Mouse (Mus musculus) heart, embryonic 12.5 days (tissue): ENCODE measurements around the gene Dlgap4. TPM values are rescaled to one million over a fixed set of nuclear protein-coding genes. Genes with fewer than 3 reads are reported as not detected.

ENCODE experiments used
- ATAC-seq: fragments of 200-750 bp; cut with Nextera tagmentation; 2 replicates; pipeline ENCODE4 v1.8.0; 2017; ENCODE audit warnings: moderate TSS enrichment, moderate library complexity; ENCODE audit not compliant: insufficient number of reproducible peaks, low FRiP score
- H3K27ac ChIP-seq: fragments of 300-500 bp; sonication (generic); 2 replicates; pipeline ENCODE4 v1.5.1; 2016; ENCODE audit warnings: mild to moderate bottlenecking, moderate library complexity; ENCODE audit not compliant: poor library complexity, severe bottlenecking
- H3K27me3 ChIP-seq: fragments of 300-500 bp; sonication (generic); replicated peaks from 2 replicates; pipeline ENCODE4 v1.6.1; 2016; ENCODE audit warnings: mild to moderate bottlenecking, moderate library complexity
- H3K36me3 ChIP-seq: fragments of 300-500 bp; sonication (generic); 2 replicates; pipeline ENCODE4 v1.6.1; 2016; ENCODE audit warnings: mild to moderate bottlenecking, moderate library complexity
- H3K4me1 ChIP-seq: fragments of 300-500 bp; sonication (generic); replicated peaks from 2 replicates; pipeline ENCODE4 v1.6.1; 2016; ENCODE audit warnings: mild to moderate bottlenecking
- H3K4me2 ChIP-seq: fragments of 300-500 bp; sonication (generic); 2 replicates; pipeline ENCODE4 v1.6.1; 2016; ENCODE audit warnings: mild to moderate bottlenecking, moderate library complexity
- H3K4me3 ChIP-seq: fragments of 300-500 bp; sonication (generic); 2 replicates; pipeline ENCODE4 v1.5.1; 2016; ENCODE audit warnings: mild to moderate bottlenecking
- H3K9ac ChIP-seq: fragments of 300-500 bp; sonication (generic); 2 replicates; pipeline ENCODE4 v1.6.1; 2016; ENCODE audit warnings: mild to moderate bottlenecking, moderate library complexity
- H3K9me3 ChIP-seq: fragments of 300-500 bp; sonication (generic); replicated peaks from 2 replicates; pipeline ENCODE4 v1.6.1; 2016; ENCODE audit warnings: mild to moderate bottlenecking, moderate library complexity
- WGBS: fragments of 180-500 bp; shearing (Covaris S2); methylation state at CpG from one replicate; pipeline ENCODE4 v1.1.7; 2016; 5-methylcytosine and 5-hydroxymethylcytosine counted together
- polyA plus RNA-seq: library from polyadenylated mRNA; unstranded; fragments of >200 nt; fragmentation: Nextera tagmentation; extraction: Ambion mirVana; gene quantifications from 2 replicates; pipeline ENCODE4 v1.2.1, GENCODE M21; 2016

The Dlgap4 gene
- polyA plus RNA-seq, 1 experiment from 2014 or later, result 72.1 TPM

DNA sequence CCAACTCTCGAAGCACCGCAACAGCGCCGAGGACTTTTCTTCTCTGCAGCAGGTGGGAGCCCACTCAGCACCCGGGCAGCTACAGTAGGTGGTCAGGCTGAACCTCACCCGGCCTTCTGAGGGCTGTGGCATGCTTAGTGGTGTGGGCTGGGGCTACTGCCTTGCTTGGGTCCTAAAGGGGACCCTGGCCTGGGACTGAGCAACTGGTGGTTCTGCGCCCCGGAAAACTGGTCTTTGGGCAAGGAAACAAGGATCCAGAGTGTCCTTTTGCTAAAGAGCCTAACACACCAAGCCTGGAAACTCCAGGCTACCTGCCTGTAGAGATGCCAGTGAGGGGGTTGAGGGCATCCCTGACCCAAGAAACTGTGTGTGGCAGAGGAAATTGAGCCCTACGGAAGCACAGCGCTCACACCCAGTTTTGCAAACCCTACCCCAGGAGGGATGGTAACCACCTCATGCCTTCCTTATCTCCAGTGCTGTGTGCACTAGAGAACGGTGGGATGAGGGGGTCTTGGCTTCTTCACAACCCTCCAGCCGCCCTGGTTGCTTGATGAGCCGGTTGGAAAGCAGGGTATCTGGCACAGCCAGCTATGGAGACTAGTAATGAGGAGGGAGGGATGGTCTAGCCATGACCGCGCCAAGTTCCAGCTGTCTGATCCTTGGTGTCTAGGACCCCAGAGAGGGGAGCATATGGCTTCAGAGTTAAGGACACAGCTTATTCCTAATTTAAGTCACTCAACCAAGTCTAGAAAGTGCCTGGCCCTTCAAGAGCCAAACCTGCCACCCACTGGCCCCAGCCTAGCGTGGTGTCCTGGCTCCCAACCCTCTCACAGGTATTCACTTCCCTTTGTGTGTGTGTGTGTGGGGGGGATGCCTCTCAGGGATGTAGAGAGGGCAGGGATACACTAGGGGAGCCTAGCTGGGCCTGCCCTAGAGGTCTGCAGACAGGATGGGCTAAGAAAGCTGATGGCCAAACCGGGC lies 162.2 kb downstream of the Dlgap4 start:
- WGBS, result 20% methylated on average over 17 of the region's 17 CpGs
- peak overlapping the region; percentile 99 for H3K27ac ChIP-seq
- peak overlapping the region; percentile 91 for H3K9ac ChIP-seq
- no peak for ATAC-seq
- peaks cover 25% of the 10 kb centered on the region for H3K36me3 ChIP-seq
- H3K4me2 ChIP-seq, result peak overlapping the region; percentile 66
- no peaks in the 10 kb centered on the region for H3K9me3 ChIP-seq
- H3K4me1 ChIP-seq, result peaks cover 52% of the 10 kb centered on the region
- H3K27me3 ChIP-seq, result no peaks in the 10 kb centered on the region
- peak overlapping the region; percentile 57 for H3K4me3 ChIP-seq

DNA sequence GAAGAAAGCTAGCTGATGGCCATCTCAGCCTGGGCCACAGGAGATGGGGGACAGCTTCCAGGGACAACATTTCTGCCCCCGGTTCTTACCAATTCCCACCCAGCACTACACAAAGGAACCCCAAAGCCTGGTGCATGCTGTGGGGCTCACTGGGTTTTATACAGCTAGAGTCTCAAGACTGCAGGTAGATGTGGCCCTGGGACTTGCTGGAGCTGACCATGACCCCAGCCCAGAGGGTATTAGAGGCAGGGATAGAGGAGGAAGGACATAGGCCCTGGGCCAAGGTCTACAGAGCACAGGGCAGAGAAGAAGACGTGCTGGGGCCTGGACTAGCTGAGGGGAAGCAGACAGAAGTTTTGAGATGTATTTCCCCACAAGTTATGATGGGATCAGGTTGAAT lies 163.4 kb downstream of the Dlgap4 start:
- H3K4me3 ChIP-seq, result peak overlapping the region; percentile 48
- ATAC-seq, result no peak
- H3K27me3 ChIP-seq, result no peaks in the 10 kb centered on the region
- H3K27ac ChIP-seq, result peak overlapping the region; percentile 55
- peaks cover 64% of the 10 kb centered on the region for H3K4me1 ChIP-seq
- peak overlapping the region; percentile 62 for H3K9ac ChIP-seq
- peaks cover 36% of the 10 kb centered on the region for H3K36me3 ChIP-seq
- 69% methylated on average over 2 of the region's 2 CpGs for WGBS
- no peaks in the 10 kb centered on the region for H3K9me3 ChIP-seq
- peak overlapping the region; percentile 66 for H3K4me2 ChIP-seq

DNA sequence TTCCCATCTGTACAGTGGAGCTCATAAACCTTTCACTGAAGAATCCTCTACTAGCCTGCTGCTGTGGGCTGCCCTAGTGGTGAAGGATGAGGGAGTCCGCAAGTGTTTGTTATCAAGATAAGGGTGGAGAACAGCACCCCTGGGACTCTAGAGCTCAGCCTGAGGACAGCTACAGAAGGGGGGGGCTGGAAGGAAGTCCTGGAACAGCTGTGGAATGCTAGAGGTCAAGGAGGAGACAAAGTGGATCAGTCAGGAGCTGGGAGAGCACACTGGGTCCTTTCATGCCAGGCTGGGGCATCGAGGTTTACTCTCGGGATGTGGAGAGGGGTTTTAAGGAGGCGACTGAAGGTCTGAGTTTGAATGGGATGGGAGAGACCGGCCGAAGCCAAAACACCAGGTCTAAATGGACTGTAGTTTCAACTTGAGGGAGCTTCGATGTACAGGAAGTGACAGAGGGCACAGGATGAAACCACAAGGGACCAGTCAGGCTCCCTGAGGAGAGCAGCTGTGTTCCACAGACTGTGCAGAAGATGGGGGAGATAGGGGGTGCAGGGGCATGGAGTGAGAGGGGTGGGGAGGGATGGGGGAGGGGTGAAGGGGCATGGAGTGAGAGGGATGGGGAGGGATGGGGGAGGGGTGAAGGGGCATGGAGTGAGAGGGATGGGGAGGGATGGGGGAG lies 164.0 kb downstream of the Dlgap4 start:
- Histone ChIP-seq H3K9me3 (no peaks in the 10 kb centered on the region), H3K9ac (peak overlapping the region; percentile 62), H3K36me3 (peaks cover 41% of the 10 kb centered on the region), H3K4me1 (peaks cover 69% of the 10 kb centered on the region), H3K4me2 (peak overlapping the region; percentile 66), H3K27ac (peak overlapping the region; percentile 55), H3K4me3 (peak overlapping the region; percentile 48), H3K27me3 (no peaks in the 10 kb centered on the region)
- WGBS, result 38% methylated on average over 7 of the region's 7 CpGs
- ATAC-seq, result no peak

DNA sequence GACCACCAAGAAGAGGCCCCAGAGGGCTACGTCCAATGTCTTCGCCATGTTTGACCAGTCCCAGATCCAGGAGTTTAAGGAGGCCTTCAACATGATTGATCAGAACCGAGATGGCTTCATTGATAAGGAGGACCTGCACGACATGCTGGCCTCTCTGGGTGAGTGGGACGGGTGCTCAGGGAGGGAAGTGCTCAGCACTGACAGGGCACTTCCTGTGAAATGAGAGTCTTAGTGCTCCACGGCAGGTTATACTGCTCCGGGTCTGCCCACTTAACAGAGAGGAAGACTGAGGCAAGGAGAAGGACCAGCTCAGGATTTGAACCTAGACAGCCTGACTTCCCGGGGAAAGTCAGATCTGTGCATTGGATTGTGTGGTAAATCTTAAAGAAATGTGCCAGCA lies 165.1 kb downstream of the Dlgap4 start:
- H3K4me2 ChIP-seq, result peak overlapping the region; percentile 66

GRCm38 (mm10) chr2:156779036-156779435 lies 165.5 kb downstream of the Dlgap4 start:
- Histone ChIP-seq H3K27me3 (no peaks in the 10 kb centered on the region), H3K4me3 (peak overlapping the region; percentile 48), H3K4me1 (peaks cover 84% of the 10 kb centered on the region), H3K4me2 (peak overlapping the region; percentile 66), H3K9ac (0 out of 2 replicates have a peak overlapping the region, but pooled peaks have one; percentile 42), H3K36me3 (peaks cover 41% of the 10 kb centered on the region), H3K9me3 (no peaks in the 10 kb centered on the region), H3K27ac (no peak overlapping the region)
- WGBS, result 46% methylated on average over 5 of the region's 5 CpGs
- no peak for ATAC-seq

More for the DNA sequence above, 165.1 kb downstream of the Dlgap4 start:
- no peaks in the 10 kb centered on the region for H3K27me3 ChIP-seq
- peak overlapping the region; percentile 48 for H3K4me3 ChIP-seq
- 0 out of 2 replicates have a peak overlapping the region, but pooled peaks have one; percentile 8 for H3K27ac ChIP-seq
- peaks cover 80% of the 10 kb centered on the region for H3K4me1 ChIP-seq
- H3K36me3 ChIP-seq, result peaks cover 41% of the 10 kb centered on the region
- ATAC-seq, result no peak
- H3K9ac ChIP-seq, result peak overlapping the region; percentile 48
- H3K9me3 ChIP-seq, result no peaks in the 10 kb centered on the region
- WGBS, result 72% methylated on average over 8 of the region's 8 CpGs

- Histone ChIP-seq H3K27ac (no peak overlapping the region), H3K4me3 (no peak overlapping the region), H3K36me3 (peaks cover 41% of the 10 kb centered on the region), H3K9ac (peak overlapping the region; percentile 20; the same call in 1 of the 2 replicates), H3K4me1 (peaks cover 84% of the 10 kb centered on the region), H3K9me3 (no peaks in the 10 kb centered on the region), H3K27me3 (no peaks in the 10 kb centered on the region), H3K4me2 (peak overlapping the region; percentile 66)
- 57% methylated on average over 2 of the region's 2 CpGs for WGBS
- no peak for ATAC-seq
These were observed 166.0 kb downstream of the Dlgap4 start for GRCm38 (mm10) chr2:156779488-156779887.

- no peaks in the 10 kb centered on the region for H3K9me3 ChIP-seq
- H3K4me2 ChIP-seq, result peak overlapping the region; percentile 66; the same call in 1 of the 2 replicates
- no peak for ATAC-seq
- no peaks in the 10 kb centered on the region for H3K27me3 ChIP-seq
- WGBS, result 76% methylated on average over 9 of the region's 9 CpGs
- no peak overlapping the region for H3K4me3 ChIP-seq
- no peak overlapping the region for H3K9ac ChIP-seq
- peaks cover 79% of the 10 kb centered on the region for H3K4me1 ChIP-seq
- H3K36me3 ChIP-seq, result peaks cover 41% of the 10 kb centered on the region
- no peak overlapping the region for H3K27ac ChIP-seq
These were observed 166.6 kb downstream of the Dlgap4 start for GRCm38 (mm10) chr2:156780129-156780528.

- H3K36me3 ChIP-seq, result peaks cover 41% of the 10 kb centered on the region
- H3K9ac ChIP-seq, result no peak overlapping the region
- peak; percentile 57 for ATAC-seq
- WGBS, result 22% methylated on average over 17 of the region's 17 CpGs
- H3K4me3 ChIP-seq, result no peak overlapping the region
- no peaks in the 10 kb centered on the region for H3K27me3 ChIP-seq
- H3K9me3 ChIP-seq, result no peaks in the 10 kb centered on the region
- H3K4me2 ChIP-seq, result peak overlapping the region; percentile 29
- 0 out of 2 replicates have a peak overlapping the region, but pooled peaks have one; percentile 6 for H3K27ac ChIP-seq
- H3K4me1 ChIP-seq, result peaks cover 79% of the 10 kb centered on the region
These were observed 167.2 kb downstream of the Dlgap4 start for GRCm38 (mm10) chr2:156780752-156781151.

- WGBS, result 65% methylated on average over 4 of the region's 4 CpGs
- H3K4me2 ChIP-seq, result peak overlapping the region; percentile 29
- H3K27me3 ChIP-seq, result no peaks in the 10 kb centered on the region
- H3K27ac ChIP-seq, result 0 out of 2 replicates have a peak overlapping the region, but pooled peaks have one; percentile 6
- ATAC-seq, result 0 out of 2 replicates have a peak, but pooled peaks have one; percentile 13
- peaks cover 41% of the 10 kb centered on the region for H3K36me3 ChIP-seq
- no peak overlapping the region for H3K9ac ChIP-seq
- no peaks in the 10 kb centered on the region for H3K9me3 ChIP-seq
- peaks cover 79% of the 10 kb centered on the region for H3K4me1 ChIP-seq
- H3K4me3 ChIP-seq, result no peak overlapping the region
These were observed 167.8 kb downstream of the Dlgap4 start for GRCm38 (mm10) chr2:156781281-156781680.

DNA sequence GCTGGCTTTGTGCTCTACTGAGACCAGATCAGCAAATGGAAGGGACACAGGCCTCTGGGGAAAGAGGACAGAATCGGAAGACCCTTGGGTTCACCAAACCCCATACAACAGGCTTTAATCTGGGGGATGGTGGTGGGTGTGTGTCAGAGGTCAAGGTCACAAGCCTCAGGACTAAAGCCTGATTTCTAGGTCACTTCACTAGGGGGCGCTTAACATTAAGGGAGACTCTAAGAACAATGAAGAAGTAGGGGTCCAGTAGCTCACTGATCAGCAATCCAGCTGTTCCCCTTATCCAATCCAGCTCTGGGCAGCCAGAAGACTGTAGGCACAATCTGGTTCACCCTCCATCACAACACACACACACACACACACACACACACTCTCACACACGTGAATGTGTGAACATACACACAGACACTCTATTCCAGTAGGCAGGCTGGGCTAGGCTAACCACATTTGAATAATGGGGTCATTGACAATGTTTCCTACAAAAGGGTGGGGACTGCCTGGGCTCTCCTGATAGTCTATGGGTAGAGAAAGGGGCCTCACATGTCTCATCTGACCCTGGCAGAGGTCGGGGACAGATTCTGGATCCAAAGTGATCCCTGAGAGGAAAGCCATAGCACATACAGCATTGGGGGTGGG lies 168.5 kb downstream of the Dlgap4 start:
- peak; percentile 12; the same call in 1 of the 2 replicates for ATAC-seq
- peaks cover 77% of the 10 kb centered on the region for H3K4me1 ChIP-seq

More for the DNA sequence above, 168.5 kb downstream of the Dlgap4 start:
- Histone ChIP-seq H3K4me2 (no peak overlapping the region), H3K27me3 (no peaks in the 10 kb centered on the region), H3K9me3 (no peaks in the 10 kb centered on the region), H3K4me3 (no peak overlapping the region), H3K27ac (no peak overlapping the region; the same call in 1 of the 2 replicates), H3K9ac (no peak overlapping the region), H3K36me3 (peaks cover 41% of the 10 kb centered on the region)
- WGBS, result 61% methylated on average over 4 of the region's 4 CpGs
